Mouse (Mus musculus) ES-Bruce4 (cell line): ENCODE results near the gene Numbl. TPM values are rescaled to one million over a fixed set of nuclear protein-coding genes. Genes with fewer than 3 reads are reported as not detected.

Experiments
- H3K27ac ChIP-seq: 2 replicates; pipeline ENCODE4 v1.5.1; 2012; ENCODE audit warnings: low read length, inconsistent platforms; ENCODE audit not compliant: insufficient read depth
- H3K27me3 ChIP-seq: 2 replicates; pipeline ENCODE4 v1.6.1; 2012; ENCODE audit warnings: mild to moderate bottlenecking, low read length, inconsistent platforms; ENCODE audit not compliant: control insufficient read depth, poor library complexity, insufficient read depth, severe bottlenecking
- H3K36me3 ChIP-seq: 2 replicates; pipeline ENCODE4 v1.6.1; 2012; ENCODE audit warnings: inconsistent platforms, mild to moderate bottlenecking, low read length, moderate library complexity; ENCODE audit not compliant: control insufficient read depth, poor library complexity, insufficient read depth, severe bottlenecking
- H3K4me1 ChIP-seq: one replicate; pipeline ENCODE4 v1.8.1; 2011; ENCODE audit warnings: low read length; ENCODE audit not compliant: control insufficient read depth, insufficient read depth
- H3K4me3 ChIP-seq: 2 replicates; pipeline ENCODE4 v1.5.1; 2011; ENCODE audit warnings: low read depth, mild to moderate bottlenecking, low read length
- H3K9ac ChIP-seq: 2 replicates; pipeline ENCODE4 v1.6.1; 2012; ENCODE audit warnings: low read depth, mild to moderate bottlenecking, inconsistent platforms; ENCODE audit not compliant: poor library complexity, severe bottlenecking
- H3K9me3 ChIP-seq: replicated peaks from 2 replicates; pipeline ENCODE4 v1.6.1; 2012; ENCODE audit warnings: mild to moderate bottlenecking, low read length, inconsistent platforms; ENCODE audit not compliant: control insufficient read depth, poor library complexity, insufficient read depth, severe bottlenecking
- CTCF ChIP-seq: IDR thresholded peaks from one replicate; pipeline ENCODE4 v1.8.1; 2011; ENCODE audit warnings: low read depth, low read length
- EP300 ChIP-seq: IDR thresholded peaks from 2 replicates; pipeline ENCODE4 v1.6.1; 2011; ENCODE audit warnings: low read depth, low read length; ENCODE audit not compliant: insufficient read depth
- POLR2A ChIP-seq: IDR thresholded peaks from one replicate; pipeline ENCODE4 v1.8.1; 2011; ENCODE audit warnings: low read length; ENCODE audit not compliant: insufficient read depth
- polyA plus RNA-seq: library from polyadenylated mRNA; stranded (reverse); fragments of >200 nt; gene quantifications from 2 replicates; pipeline ENCODE4 v1.2.4, GENCODE M21; 2011; ENCODE audit warnings: low read depth; ENCODE audit not compliant: missing spikeins, insufficient read depth, insufficient read length

Numbl gene
- 32.9 and 38.5 TPM in 2 replicates for polyA plus RNA-seq

GRCm38 (mm10) chr7:27258205-27258899 lies at the start of gene Numbl:
Gene Numbl, plus strand, starts transcription at chr7:27258433.
- Histone ChIP-seq H3K9ac (peak within 1 kb of the TSS; percentile 85), H3K36me3 (0 out of 2 replicates have a peak, but pooled peaks cover 2% of the 10 kb centered on the region), H3K9me3 (no peaks in the 10 kb centered on the region), H3K27ac (peak within 1 kb of the TSS; percentile 82), H3K4me1 (peaks cover 2% of the 10 kb centered on the region), H3K27me3 (no peaks in the 10 kb centered on the region), H3K4me3 (peak within 1 kb of the TSS; percentile 76)
- TF ChIP-seq POLR2A (no peak), EP300 (no peak), CTCF (no peak)

DNA sequence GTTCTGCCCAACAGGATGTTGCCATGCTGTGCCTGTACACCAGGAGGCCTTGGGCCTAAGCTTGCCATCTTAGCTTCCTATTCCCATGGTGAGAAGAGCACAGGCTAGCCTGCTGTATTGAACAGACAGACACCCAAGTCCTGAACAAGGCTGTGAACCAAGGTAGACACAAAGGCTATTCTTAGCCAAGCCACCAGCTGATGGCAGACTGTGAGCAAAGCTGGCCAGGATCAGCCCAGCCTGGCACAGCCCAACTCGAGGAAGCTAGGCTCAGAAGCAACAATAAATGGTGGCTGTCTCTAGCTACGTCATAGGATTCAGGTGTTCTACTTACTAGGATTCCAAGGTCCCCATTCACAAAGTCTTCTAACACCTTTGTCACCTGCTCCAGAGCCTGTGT lies 45.6 kb upstream of the Numbl start:
- no peak for TF ChIP-seq CTCF
- TF ChIP-seq POLR2A = no peak
- TF ChIP-seq EP300 = no peak
- Histone ChIP-seq H3K4me1 (no peaks in the 10 kb centered on the region), H3K27me3 (no peaks in the 10 kb centered on the region), H3K9ac (no peak overlapping the region), H3K27ac (no peak overlapping the region), H3K9me3 (no peaks in the 10 kb centered on the region), H3K36me3 (peaks cover 6% of the 10 kb centered on the region; the same call in 1 of the 2 replicates), H3K4me3 (no peak overlapping the region)

DNA sequence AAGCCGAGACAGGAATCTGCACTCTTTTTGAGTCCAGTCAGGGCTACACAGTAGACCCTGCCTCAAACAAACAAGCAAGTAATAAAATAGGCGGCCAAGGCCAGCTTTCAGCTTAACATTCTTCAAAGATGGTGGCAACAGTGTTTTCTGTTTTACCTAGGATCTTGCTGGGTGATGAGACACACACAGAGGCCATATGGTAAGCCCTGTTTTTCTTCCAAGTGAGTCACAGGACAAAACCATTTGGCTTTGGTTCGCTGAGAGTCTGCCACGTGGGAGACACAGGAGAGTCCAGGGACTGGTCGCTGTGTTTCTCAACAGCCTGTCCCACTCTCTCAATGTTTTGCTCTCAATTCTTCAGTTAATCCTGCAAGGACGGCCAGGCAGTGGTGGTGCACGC lies 39.6 kb upstream of the Numbl start:
- TF ChIP-seq POLR2A (no peak), EP300 (no peak), CTCF (no peak)
- Histone ChIP-seq H3K4me3 (no peak overlapping the region), H3K36me3 (0 out of 2 replicates have a peak, but pooled peaks cover 2% of the 10 kb centered on the region), H3K27me3 (no peaks in the 10 kb centered on the region), H3K4me1 (peaks cover 5% of the 10 kb centered on the region), H3K9me3 (no peaks in the 10 kb centered on the region), H3K9ac (no peak overlapping the region), H3K27ac (no peak overlapping the region)

DNA sequence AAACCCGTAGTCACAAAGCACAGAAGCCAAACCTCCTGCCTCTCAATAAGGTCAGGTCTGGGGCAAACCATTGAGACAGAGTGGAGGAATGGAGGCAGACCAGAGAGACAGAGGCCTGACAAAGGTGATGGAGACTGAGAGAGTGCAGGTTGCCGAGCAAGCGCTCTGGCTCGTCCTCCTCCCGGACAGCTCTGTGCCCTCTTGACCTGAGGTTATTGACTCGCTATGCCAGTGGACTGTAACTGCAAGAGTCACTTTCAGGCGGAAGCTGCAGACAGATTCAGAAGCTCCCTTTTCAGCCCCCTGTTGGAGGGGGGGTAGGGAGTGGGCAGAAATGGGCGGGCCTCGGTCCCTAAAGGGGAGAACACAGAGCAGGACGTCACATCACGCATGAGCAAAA lies 38.3 kb upstream of the Numbl start:
- no peaks in the 10 kb centered on the region for H3K27me3 ChIP-seq
- H3K4me3 ChIP-seq = no peak overlapping the region
- TF ChIP-seq EP300 (no peak), CTCF (no peak), POLR2A (no peak)
- H3K9ac ChIP-seq = no peak overlapping the region
- no peak overlapping the region for H3K27ac ChIP-seq
- peaks cover 6% of the 10 kb centered on the region for H3K4me1 ChIP-seq
- no peaks in the 10 kb centered on the region for H3K9me3 ChIP-seq
- H3K36me3 ChIP-seq = 0 out of 2 replicates have a peak, but pooled peaks cover 2% of the 10 kb centered on the region

GRCm38 (mm10) chr7:27221939-27222338 lies 36.3 kb upstream of the Numbl start:
- Histone ChIP-seq H3K9ac (no peak overlapping the region), H3K4me3 (no peak overlapping the region), H3K4me1 (peaks cover 9% of the 10 kb centered on the region), H3K36me3 (no peaks in the 10 kb centered on the region), H3K27ac (no peak overlapping the region), H3K27me3 (no peaks in the 10 kb centered on the region), H3K9me3 (no peaks in the 10 kb centered on the region)
- TF ChIP-seq POLR2A (no peak), EP300 (no peak), CTCF (no peak)

DNA sequence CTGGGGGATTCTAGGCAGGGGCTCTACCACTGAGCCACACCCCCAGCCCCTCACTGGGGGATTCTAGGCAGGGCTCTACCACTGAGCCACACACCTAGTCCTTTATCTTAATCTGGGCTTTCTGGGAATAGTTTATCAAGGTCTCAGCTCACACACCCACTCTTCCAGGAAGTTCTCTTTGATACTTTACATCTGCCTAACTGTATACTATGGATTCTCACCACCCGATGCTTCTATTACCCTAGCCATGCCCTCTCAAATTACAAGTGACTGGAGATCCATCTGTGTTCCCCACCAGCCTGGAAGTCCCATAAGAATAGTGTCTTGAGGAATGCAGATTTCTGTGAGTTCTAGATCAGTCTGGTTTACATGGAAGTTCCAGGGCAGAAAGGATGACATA lies 35.7 kb upstream of the Numbl start:
- no peak overlapping the region for H3K9ac ChIP-seq
- TF ChIP-seq CTCF (no peak), POLR2A (no peak), EP300 (no peak)
- no peaks in the 10 kb centered on the region for H3K9me3 ChIP-seq
- no peaks in the 10 kb centered on the region for H3K27me3 ChIP-seq
- H3K27ac ChIP-seq = no peak overlapping the region
- H3K4me1 ChIP-seq = peaks cover 9% of the 10 kb centered on the region
- no peak overlapping the region for H3K4me3 ChIP-seq
- H3K36me3 ChIP-seq = no peaks in the 10 kb centered on the region
